Mouse (Mus musculus) MEL (cell line): ENCODE results near the gene Cfap44. TPM values are rescaled to one million over a fixed set of nuclear protein-coding genes. Genes with fewer than 3 reads are reported as not detected.

Experiments used
- DNase-seq: peaks from one replicate; pipeline ENCODE4 v3.0.0; 2011; ENCODE audit warnings: low read depth, low spot score
- H3K27ac ChIP-seq: 2 replicates; pipeline ENCODE4 v1.5.1; 2012; ENCODE audit warnings: low read depth, mild to moderate bottlenecking, control low read depth, low read length, moderate library complexity; ENCODE audit not compliant: control insufficient read depth
- H3K27me3 ChIP-seq, 2 experiments: fragments of 150-350 bp in 1 of 2; sonication (generic) in 1 of 2; 2 replicates each; pipeline ENCODE4 v1.6.1; 2012; ENCODE audit warnings: low read length in 2 of 2, mild to moderate bottlenecking in 2 of 2, improper control_type of control experiment in 1 of 2, moderate library complexity in 1 of 2; ENCODE audit not compliant: insufficient read depth in 2 of 2, control insufficient read depth in 1 of 2
- H3K36me3 ChIP-seq, 2 experiments: 2 replicates each; pipeline ENCODE4 v1.6.1; 2012 to 2014; ENCODE audit warnings: low read length in 2 of 2, improper control_type of control experiment in 1 of 2, inconsistent platforms in 1 of 2, mild to moderate bottlenecking in 1 of 2; ENCODE audit not compliant: insufficient read depth in 2 of 2, control insufficient read depth in 1 of 2
- H3K4me1 ChIP-seq, 2 experiments: fragments of 150-350 bp in 1 of 2; sonication (generic) in 1 of 2; 2 replicates each; pipeline ENCODE4 v1.6.1; 2012; ENCODE audit warnings: low read length in 2 of 2, improper control_type of control experiment in 1 of 2, mild to moderate bottlenecking in 1 of 2; ENCODE audit not compliant: insufficient read depth in 2 of 2, control insufficient read depth in 1 of 2
- H3K4me3 ChIP-seq, 2 experiments: fragments of 150-350 bp in 1 of 2; sonication (generic) in 1 of 2; 2 replicates each; pipeline ENCODE4 v1.5.1; 2012; ENCODE audit warnings: low read depth in 2 of 2, low read length in 2 of 2, mild to moderate bottlenecking in 2 of 2, moderate library complexity in 2 of 2, control low read depth in 1 of 2, improper control_type of control experiment in 1 of 2; ENCODE audit not compliant: control insufficient read depth in 1 of 2, insufficient read depth in 1 of 2
- H3K79me2 ChIP-seq: 2 replicates; pipeline ENCODE4 v1.6.1; 2012; ENCODE audit warnings: mild to moderate bottlenecking, low read length, moderate library complexity; ENCODE audit not compliant: control insufficient read depth, poor library complexity, insufficient read depth
- H3K9ac ChIP-seq: 2 replicates; pipeline ENCODE4 v1.6.1; 2012; ENCODE audit warnings: low read depth, mild to moderate bottlenecking, control low read depth, low read length, moderate library complexity; ENCODE audit not compliant: control insufficient read depth, poor library complexity, severe bottlenecking
- H3K9me3 ChIP-seq: fragments of 150-350 bp; sonication (generic); replicated peaks from 2 replicates; pipeline ENCODE4 v1.6.1; 2012; ENCODE audit warnings: mild to moderate bottlenecking, low read length, improper control_type of control experiment, moderate library complexity; ENCODE audit not compliant: insufficient read depth
- BHLHE40 ChIP-seq: IDR thresholded peaks from 2 replicates; pipeline ENCODE4 v1.6.1; 2012; ENCODE audit warnings: low read depth, mild to moderate bottlenecking, inconsistent platforms, low read length, improper control_type of control experiment, borderline replicate concordance
- CHD1 ChIP-seq: IDR thresholded peaks from 2 replicates; pipeline ENCODE4 v1.6.1; 2012; ENCODE audit warnings: low read depth, mild to moderate bottlenecking, inconsistent platforms, low read length, improper control_type of control experiment
- CHD2 ChIP-seq: IDR thresholded peaks from 2 replicates; pipeline ENCODE4 v1.6.1; 2011; ENCODE audit warnings: low read length, improper control_type of control experiment
- CTCF ChIP-seq, 3 experiments: IDR thresholded peaks in 2 of 3; conservative IDR thresholded peaks in 1 of 3; 2 replicates each; pipeline ENCODE4 v1.5.1; 2011 to 2012; ENCODE audit warnings: low read length in 3 of 3, low read depth in 2 of 3, mild to moderate bottlenecking in 2 of 3, improper control_type of control experiment in 1 of 3, inconsistent platforms in 1 of 3, mixed read lengths in 1 of 3, moderate library complexity in 1 of 3; ENCODE audit not compliant: control insufficient read depth in 1 of 3, insufficient read depth in 1 of 3, poor library complexity in 1 of 3, severe bottlenecking in 1 of 3
- E2F4 ChIP-seq: IDR thresholded peaks from 2 replicates; pipeline ENCODE4 v1.6.1; 2011; ENCODE audit warnings: low read depth, low read length, improper control_type of control experiment, borderline replicate concordance
- ELF1 ChIP-seq: IDR thresholded peaks from 2 replicates; pipeline ENCODE4 v1.6.1; 2014; ENCODE audit warnings: low read depth, mild to moderate bottlenecking, inconsistent platforms, low read length, improper control_type of control experiment, moderate library complexity
- EP300 ChIP-seq, 2 experiments: IDR thresholded peaks; 2 replicates each; pipeline ENCODE4 v1.6.1; 2011; ENCODE audit warnings: improper control_type of control experiment in 2 of 2, low read length in 2 of 2, low read depth in 1 of 2, mild to moderate bottlenecking in 1 of 2
- GABPA ChIP-seq: IDR thresholded peaks from 2 replicates; pipeline ENCODE4 v1.6.1; 2012; ENCODE audit warnings: low read depth, mild to moderate bottlenecking, inconsistent platforms, low read length, improper control_type of control experiment, moderate library complexity
- HCFC1 ChIP-seq: IDR thresholded peaks from 2 replicates; pipeline ENCODE4 v1.6.1; 2012; ENCODE audit warnings: low read depth, mild to moderate bottlenecking, inconsistent platforms, low read length, improper control_type of control experiment, moderate library complexity
- JUND ChIP-seq: IDR thresholded peaks from 2 replicates; pipeline ENCODE4 v1.6.1; 2011; ENCODE audit warnings: low read depth, mild to moderate bottlenecking, improper control_type of control experiment, low read length
- MAFK ChIP-seq: IDR thresholded peaks from 2 replicates; pipeline ENCODE4 v1.6.1; 2011; ENCODE audit warnings: low read depth, mild to moderate bottlenecking, low read length, improper control_type of control experiment, borderline replicate concordance
- MAX ChIP-seq: IDR thresholded peaks from 2 replicates; pipeline ENCODE4 v1.6.1; 2011; ENCODE audit warnings: low read length, improper control_type of control experiment
- MXI1 ChIP-seq: IDR thresholded peaks from 2 replicates; pipeline ENCODE4 v1.6.1; 2011; ENCODE audit warnings: mild to moderate bottlenecking, low read depth, low read length, improper control_type of control experiment
- MYB ChIP-seq: IDR thresholded peaks from 2 replicates; pipeline ENCODE4 v1.6.1; 2011; ENCODE audit warnings: mild to moderate bottlenecking, low read depth, low read length, improper control_type of control experiment
- MYC ChIP-seq: IDR thresholded peaks from 2 replicates; pipeline ENCODE4 v1.6.1; 2011; ENCODE audit warnings: low read depth, mild to moderate bottlenecking, low read length, improper control_type of control experiment, moderate library complexity
- NELFE ChIP-seq: IDR thresholded peaks from 2 replicates; pipeline ENCODE4 v1.6.1; 2011; ENCODE audit warnings: low read depth, low read length, improper control_type of control experiment
- NRF1 ChIP-seq: IDR thresholded peaks from 2 replicates; pipeline ENCODE4 v1.6.1; 2014; ENCODE audit warnings: low read depth, mild to moderate bottlenecking, inconsistent platforms, low read length, improper control_type of control experiment, moderate library complexity; ENCODE audit not compliant: poor library complexity, insufficient read depth, severe bottlenecking
- POLR2A ChIP-seq, 2 experiments: IDR thresholded peaks; 2 replicates each; pipeline ENCODE4 v1.6.1; 2011 to 2012; ENCODE audit warnings: low read length in 2 of 2, mild to moderate bottlenecking in 2 of 2, control low read depth in 1 of 2, improper control_type of control experiment in 1 of 2, low read depth in 1 of 2, moderate library complexity in 1 of 2; ENCODE audit not compliant: control insufficient read depth in 1 of 2, insufficient read depth in 1 of 2, poor library complexity in 1 of 2
- POLR2AphosphoS2 ChIP-seq: IDR thresholded peaks from 2 replicates; pipeline ENCODE4 v1.6.1; 2011; ENCODE audit warnings: low read length, improper control_type of control experiment
- POLR2AphosphoS5 ChIP-seq: IDR thresholded peaks from 2 replicates; pipeline ENCODE4 v1.6.1; 2012; ENCODE audit warnings: low read depth, borderline replicate concordance, mild to moderate bottlenecking, inconsistent platforms, low read length, moderate library complexity, mixed read lengths
- RAD21 ChIP-seq: IDR thresholded peaks from 2 replicates; pipeline ENCODE4 v1.6.1; 2011; ENCODE audit warnings: mild to moderate bottlenecking, low read depth, low read length, improper control_type of control experiment
- SIN3A ChIP-seq: IDR thresholded peaks from 2 replicates; pipeline ENCODE4 v1.6.1; 2012; ENCODE audit warnings: low read length, improper control_type of control experiment, inconsistent platforms
- TAL1 ChIP-seq: IDR thresholded peaks from 2 replicates; pipeline ENCODE4 v1.6.1; 2012; ENCODE audit warnings: mild to moderate bottlenecking, inconsistent platforms, low read length, moderate library complexity, mixed read lengths
- TBP ChIP-seq: IDR thresholded peaks from 2 replicates; pipeline ENCODE4 v1.8.0; 2011; ENCODE audit warnings: low read depth, low read length, improper control_type of control experiment
- TCF12 ChIP-seq: IDR thresholded peaks from 2 replicates; pipeline ENCODE4 v1.6.1; 2014; ENCODE audit warnings: low read depth, mild to moderate bottlenecking, inconsistent platforms, low read length, improper control_type of control experiment, moderate library complexity
- UBTF ChIP-seq: IDR thresholded peaks from 2 replicates; pipeline ENCODE4 v1.6.1; 2012; ENCODE audit warnings: low read depth, mild to moderate bottlenecking, inconsistent platforms, low read length, improper control_type of control experiment, moderate library complexity, borderline replicate concordance; ENCODE audit not compliant: insufficient read depth
- USF1 ChIP-seq: IDR thresholded peaks from 2 replicates; pipeline ENCODE4 v1.6.1; 2014; ENCODE audit warnings: low read depth, mild to moderate bottlenecking, inconsistent platforms, low read length, improper control_type of control experiment, moderate library complexity
- ZMIZ1 ChIP-seq: IDR thresholded peaks from 2 replicates; pipeline ENCODE4 v1.6.1; 2012; ENCODE audit warnings: low read depth, mild to moderate bottlenecking, inconsistent platforms, low read length, improper control_type of control experiment, moderate library complexity
- ZNF384 ChIP-seq: IDR thresholded peaks from 2 replicates; pipeline ENCODE4 v1.6.1; 2012; ENCODE audit warnings: low read depth, mild to moderate bottlenecking, inconsistent platforms, low read length, improper control_type of control experiment
- polyA plus RNA-seq, 2 experiments: library from polyadenylated mRNA; stranded (reverse) in 1 of 2; unstranded in 1 of 2; fragments of >175 nt in 1 of 2; fragments of >200 nt in 1 of 2; gene quantifications; 2 replicates each; pipeline versions ENCODE4 v1.2.1 to v1.2.4; 2012; ENCODE audit warnings: low replicate concordance in 2 of 2, low read depth in 1 of 2; ENCODE audit not compliant: insufficient read length in 2 of 2, insufficient read depth in 1 of 2, missing spikeins in 1 of 2
- total RNA-seq: library from RNA; depleted of rRNA; stranded (reverse); fragments of 300-350 nt; gene quantifications from 2 replicates; pipeline ENCODE4 v1.2.3, GENCODE M21; 2012; rRNA removed

Gene Cfap44
- total RNA-seq (not detected in 2 replicates), polyA plus RNA-seq (not detected)

DNA sequence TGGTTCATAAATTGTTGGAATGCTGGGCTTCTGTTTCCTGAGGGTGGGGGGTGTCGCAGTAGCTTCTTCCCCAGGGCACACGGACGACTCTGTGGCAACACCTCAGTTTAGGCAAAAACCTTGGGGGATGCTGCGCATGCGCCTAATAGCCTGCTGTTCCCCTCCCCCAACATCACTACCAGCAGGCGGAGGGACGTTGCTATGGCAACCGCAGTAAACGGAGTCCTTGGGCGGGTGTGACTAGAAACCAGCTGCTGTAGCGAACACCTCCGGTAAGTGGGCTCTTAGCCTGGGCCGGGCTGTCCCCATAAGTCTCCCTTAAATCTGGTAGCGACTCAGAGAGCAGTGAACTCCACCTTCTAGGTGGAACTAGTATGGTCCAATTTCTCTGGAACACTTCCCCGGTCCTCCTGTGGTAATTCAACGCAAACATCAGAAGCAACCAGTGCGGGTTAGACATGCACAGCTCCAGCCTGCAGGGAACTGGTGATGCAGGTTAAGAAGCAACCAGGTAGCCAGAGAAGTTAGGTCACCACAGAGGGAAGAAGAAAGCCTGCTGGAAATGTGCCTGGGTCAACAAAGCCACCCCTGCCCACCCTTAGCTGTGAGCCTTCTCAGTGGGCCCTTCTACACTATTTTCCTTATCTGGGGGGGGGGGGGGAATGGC, at the start of gene Cfap44:
TSS of gene Cfap44 (plus strand) at position 220 of the 667 bp plus-strand sequence.
- H3K79me2 ChIP-seq = no peaks in the 10 kb centered on the region

DNA sequence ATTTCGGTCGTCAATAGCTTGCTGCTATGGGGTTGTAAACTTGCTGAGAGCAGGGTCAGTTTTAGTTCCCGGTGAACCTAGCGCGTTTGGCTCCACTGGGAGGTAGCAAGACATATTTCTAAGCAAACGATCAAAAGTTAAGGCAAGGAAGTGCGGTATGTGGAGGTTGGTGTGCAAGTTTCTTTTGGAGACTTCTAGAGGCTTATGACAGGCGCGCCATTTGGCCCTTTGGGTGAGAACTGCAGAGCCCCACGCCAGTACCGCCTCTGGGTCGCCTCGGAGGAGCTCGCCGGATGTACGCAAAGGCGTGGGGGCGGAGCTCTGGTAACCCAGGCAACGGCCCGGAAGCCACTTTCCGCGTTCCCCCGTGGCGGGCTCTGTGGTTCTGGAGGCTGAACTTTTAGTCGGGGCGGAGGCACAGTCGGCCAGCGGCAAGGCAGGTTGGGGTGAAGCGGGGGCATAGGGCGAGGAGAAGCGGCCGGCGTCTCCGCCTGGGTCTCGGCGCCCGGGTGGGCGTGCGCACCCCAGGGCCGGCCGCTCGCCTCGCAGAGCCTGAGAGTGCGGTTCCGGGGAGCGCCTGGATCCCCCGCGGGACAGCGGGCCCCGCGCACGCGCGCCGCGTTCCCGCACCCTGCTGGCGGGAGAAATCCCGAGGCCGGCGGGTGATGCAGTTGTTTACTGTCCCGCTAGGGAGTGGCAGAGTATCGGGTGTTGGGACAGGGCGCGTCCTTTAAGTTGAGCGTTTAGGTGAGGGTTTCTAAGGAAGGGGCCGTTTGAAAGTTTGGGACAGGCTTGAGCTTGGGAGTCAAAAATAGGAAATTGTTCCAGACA, 47.3 kb upstream of the Cfap44 start, which contains the start of gene Spice1:
TSS of gene Spice1 (plus strand) at position 51 of the 831 bp plus-strand sequence.
- peak within 1 kb of the TSS; percentile 56 for H3K27ac ChIP-seq
- H3K36me3 ChIP-seq = peaks cover 0 to 25% of the 10 kb centered on the region in 2 experiments; a peak in 2 of 4 replicates
- peak within 1 kb of the TSS; percentile 73 for H3K9ac ChIP-seq
- H3K9me3 ChIP-seq = no peaks in the 10 kb centered on the region
- peak; percentile 94 for DNase-seq
- no peaks in the 10 kb centered on the region; the same call in 1 of the 2 replicates for H3K79me2 ChIP-seq
- H3K27me3 ChIP-seq = no peaks in the 10 kb centered on the region
- H3K4me1 ChIP-seq = peaks cover 7 to 21% of the 10 kb centered on the region in 2 experiments
- peak within 1 kb of the TSS; percentile 60 to 84 for H3K4me3 ChIP-seq
- TF ChIP-seq MYC = 0 out of 2 replicates have a peak, but pooled peaks have one; percentile 33
- TF ChIP-seq GABPA = no peak
- TF ChIP-seq JUND = no peak
- peak; percentile 71; the same call in 1 of the 2 replicates for TF ChIP-seq E2F4
- no peak for TF ChIP-seq MAFK
- TF ChIP-seq EP300 (IDR thresholded peaks at IDR 0.05; ENCODE audit: low read depth in 1 of 2, low read length in 2 of 2) = no peak
- peak; percentile 69; the same call in 1 of the 2 replicates for TF ChIP-seq POLR2AphosphoS2
- TF ChIP-seq MXI1 = peak; percentile 91
- peak; percentile 72 for TF ChIP-seq NELFE
- TF ChIP-seq ZMIZ1 = 0 out of 2 replicates have a peak, but pooled peaks have one; percentile 57
- TF ChIP-seq UBTF = no peak
- TF ChIP-seq MAX = 0 out of 2 replicates have a peak, but pooled peaks have one; percentile 35
- peak in 2 of 3 experiments; percentile 27 to 30; a peak in 3 of 6 replicates for TF ChIP-seq CTCF (IDR thresholded peaks at IDR 0.05 in 2 of 3, conservative IDR thresholded peaks at IDR 0.05 in 1 of 3; ENCODE audit: control insufficient read depth in 1 of 3, insufficient read depth in 1 of 3, low read depth in 2 of 3, low read length in 3 of 3, poor library complexity in 1 of 3, severe bottlenecking in 1 of 3)
- no peak for TF ChIP-seq TAL1
- TF ChIP-seq MYB = no peak
- TF ChIP-seq USF1 = no peak
- peak; percentile 93 for TF ChIP-seq SIN3A
- TF ChIP-seq TCF12 = peak; percentile 57
- TF ChIP-seq RAD21 = peak; percentile 8
- TF ChIP-seq TBP = peak; percentile 56; the same call in 1 of the 2 replicates
- TF ChIP-seq BHLHE40 = no peak
- peak; percentile 65 to 85; a peak in 3 of 4 replicates for TF ChIP-seq POLR2A (IDR thresholded peaks at IDR 0.05; ENCODE audit: control insufficient read depth in 1 of 2, insufficient read depth in 1 of 2, low read depth in 1 of 2, low read length in 2 of 2, poor library complexity in 1 of 2)

More for the DNA sequence above, at the start of gene Cfap44:
- Histone ChIP-seq H3K27ac (no peak within 1 kb of the TSS), H3K4me1 (no peaks in the 10 kb centered on the region), H3K27me3 (no peaks in the 10 kb centered on the region), H3K9ac (no peak within 1 kb of the TSS), H3K9me3 (no peaks in the 10 kb centered on the region), H3K4me3 (no peak within 1 kb of the TSS), H3K36me3 (no peaks in the 10 kb centered on the region)
- TF ChIP-seq NELFE (no peak), CTCF (IDR thresholded peaks at IDR 0.05 in 2 of 3, conservative IDR thresholded peaks at IDR 0.05 in 1 of 3; ENCODE audit: control insufficient read depth in 1 of 3, insufficient read depth in 1 of 3, low read depth in 2 of 3, low read length in 3 of 3, poor library complexity in 1 of 3, severe bottlenecking in 1 of 3) (no peak), MXI1 (no peak), POLR2AphosphoS5 (no peak), MYB (no peak), UBTF (no peak), TCF12 (no peak), CHD2 (no peak), SIN3A (no peak), NRF1 (no peak), ELF1 (no peak), HCFC1 (no peak), BHLHE40 (no peak), ZNF384 (no peak), CHD1 (no peak), JUND (no peak), POLR2AphosphoS2 (no peak)
- DNase-seq = no peak
